Mouse (Mus musculus): ENCODE data around the gene Dpagt1.

DNA sequence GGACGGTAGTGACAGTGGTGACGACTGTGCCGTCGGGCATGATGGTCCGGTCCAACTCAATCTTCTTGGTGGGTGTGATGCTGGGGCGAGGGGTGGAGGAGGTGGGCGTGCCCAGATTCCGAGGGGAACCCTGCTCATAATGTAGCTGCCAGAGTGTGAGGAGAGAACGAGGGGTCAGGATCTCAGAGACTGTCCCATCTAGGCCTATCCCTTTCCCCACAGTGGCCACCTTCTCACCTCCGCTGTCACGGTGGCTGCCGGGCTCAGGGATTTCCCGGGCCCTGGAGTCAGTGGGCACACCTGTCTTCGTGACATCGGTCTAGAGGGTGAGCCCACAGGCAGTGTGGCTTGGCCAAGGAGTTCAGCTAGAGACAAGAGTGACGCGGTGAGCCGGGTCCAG, 10.9 kb upstream of the Dpagt1 start:
- TF ChIP-seq POLR2A (IDR thresholded peaks at IDR 0.05; ENCODE audit: low read depth, low read length), result no peak
- TF ChIP-seq CTCF (IDR thresholded peaks at IDR 0.05; ENCODE audit: borderline replicate concordance, insufficient read depth, low read length), result no peak
